Mouse (Mus musculus) liver, adult 2 months (tissue): ENCODE data around the gene Ccdc88c. TPM values are rescaled to one million over a fixed set of nuclear protein-coding genes. Genes with fewer than 3 reads are reported as not detected.

Experiments
- DNase-seq: peaks from one replicate; pipeline ENCODE4 v3.0.0-alpha.2; 2011; ENCODE audit warnings: low read depth, low spot score; ENCODE audit errors: extremely low read depth
- H3K27ac ChIP-seq: fragments of 200-500 bp; replicated peaks from 2 replicates; pipeline ENCODE4 v1.5.1; 2012; ENCODE audit warnings: low read depth, mild to moderate bottlenecking, control low read depth, inconsistent platforms, low read length; ENCODE audit not compliant: insufficient read depth
- H3K27me3 ChIP-seq: fragments of 200-500 bp; 2 replicates; pipeline ENCODE4 v1.6.1; 2012; ENCODE audit warnings: mild to moderate bottlenecking, moderate library complexity, low read length, inconsistent platforms; ENCODE audit not compliant: control insufficient read depth, insufficient read depth
- H3K36me3 ChIP-seq: fragments of 200-500 bp; 2 replicates; pipeline ENCODE4 v1.6.1; 2012; ENCODE audit warnings: low read length, inconsistent platforms; ENCODE audit not compliant: control insufficient read depth, insufficient read depth
- H3K4me1 ChIP-seq: fragments of 200-500 bp; 2 replicates; pipeline ENCODE4 v1.6.1; 2011; ENCODE audit warnings: low read length; ENCODE audit not compliant: control insufficient read depth, insufficient read depth
- H3K4me3 ChIP-seq: fragments of 200-500 bp; 2 replicates; pipeline ENCODE4 v1.5.1; 2011; ENCODE audit warnings: low read depth, mild to moderate bottlenecking, control low read depth, low read length, moderate library complexity; ENCODE audit not compliant: insufficient read depth
- H3K79me2 ChIP-seq: fragments of 200-500 bp; 2 replicates; pipeline ENCODE4 v1.6.1; 2012; ENCODE audit warnings: inconsistent platforms, mild to moderate bottlenecking, low read length, moderate library complexity; ENCODE audit not compliant: control insufficient read depth, insufficient read depth
- H3K9ac ChIP-seq: fragments of 200-500 bp; 2 replicates; pipeline ENCODE4 v1.6.1; 2012; ENCODE audit warnings: low read depth, mild to moderate bottlenecking, control low read depth, inconsistent platforms, low read length
- CTCF ChIP-seq: fragments of 200-500 bp; IDR thresholded peaks from 2 replicates; pipeline ENCODE4 v1.5.1; 2011; ENCODE audit warnings: low read depth, low read length, control low read depth
- POLR2A ChIP-seq: fragments of 200-500 bp; IDR thresholded peaks from 2 replicates; pipeline ENCODE4 v1.6.1; 2011; ENCODE audit warnings: low read length, control low read depth; ENCODE audit not compliant: insufficient read depth; ENCODE audit errors: extremely low read depth
- WGBS: fragments of 180-500 bp; shearing (Covaris S2); methylation state at CpG from one replicate; pipeline ENCODE4 v1.1.7; 2018; 5-methylcytosine and 5-hydroxymethylcytosine counted together
- polyA plus RNA-seq: library from polyadenylated mRNA; depleted of rRNA; stranded (reverse); fragments of >200 nt; gene quantifications from 2 replicates; pipeline ENCODE4 v1.2.3, GENCODE M21; 2012
- total RNA-seq: library from RNA; depleted of rRNA; stranded (reverse); fragments of >200 nt; gene quantifications from 2 replicates; pipeline ENCODE4 v1.2.3, GENCODE M21; 2014

Gene Ccdc88c
- total and polyA plus RNA-seq, 2 experiments = 1.1 to 1.3 TPM

GRCm38 (mm10) chr12:100931653-100932052 lies 97.2 kb downstream of the Ccdc88c start:
- peaks cover 5% of the 10 kb centered on the region; the same call in 1 of the 2 replicates for H3K4me1 ChIP-seq
- H3K79me2 ChIP-seq = no peaks in the 10 kb centered on the region
- no peaks in the 10 kb centered on the region for H3K27me3 ChIP-seq
- H3K4me3 ChIP-seq = no peak overlapping the region
- H3K9ac ChIP-seq = no peak overlapping the region
- no peak for DNase-seq
- no peaks in the 10 kb centered on the region for H3K36me3 ChIP-seq
- TF ChIP-seq POLR2A (no peak), CTCF (no peak)
- WGBS = 94% methylated on average over 14 of the region's 14 CpGs
- H3K27ac ChIP-seq = no peak overlapping the region

- Histone ChIP-seq H3K36me3 (no peaks in the 10 kb centered on the region), H3K79me2 (no peaks in the 10 kb centered on the region), H3K4me1 (no peaks in the 10 kb centered on the region), H3K4me3 (no peak overlapping the region), H3K27ac (no peak overlapping the region), H3K9ac (no peak overlapping the region), H3K27me3 (no peaks in the 10 kb centered on the region)
- TF ChIP-seq POLR2A = no peak
- TF ChIP-seq CTCF = no peak
- DNase-seq = no peak
- 87% methylated on average over 9 of the region's 9 CpGs for WGBS
Observed at GRCm38 (mm10) chr12:100928286-100928685, 100.6 kb downstream of the Ccdc88c start.

- TF ChIP-seq POLR2A (no peak), CTCF (peak; percentile 42)
- no peak overlapping the region for H3K27ac ChIP-seq
- no peak overlapping the region for H3K4me3 ChIP-seq
- peak; percentile 48 for DNase-seq
- no peaks in the 10 kb centered on the region for H3K79me2 ChIP-seq
- no peaks in the 10 kb centered on the region for H3K36me3 ChIP-seq
- WGBS = 67% methylated on average over 14 of the region's 14 CpGs
- no peaks in the 10 kb centered on the region for H3K4me1 ChIP-seq
- no peak overlapping the region for H3K9ac ChIP-seq
- H3K27me3 ChIP-seq = no peaks in the 10 kb centered on the region
Observed at GRCm38 (mm10) chr12:100925644-100926619, 102.9 kb downstream of the Ccdc88c start.

DNA sequence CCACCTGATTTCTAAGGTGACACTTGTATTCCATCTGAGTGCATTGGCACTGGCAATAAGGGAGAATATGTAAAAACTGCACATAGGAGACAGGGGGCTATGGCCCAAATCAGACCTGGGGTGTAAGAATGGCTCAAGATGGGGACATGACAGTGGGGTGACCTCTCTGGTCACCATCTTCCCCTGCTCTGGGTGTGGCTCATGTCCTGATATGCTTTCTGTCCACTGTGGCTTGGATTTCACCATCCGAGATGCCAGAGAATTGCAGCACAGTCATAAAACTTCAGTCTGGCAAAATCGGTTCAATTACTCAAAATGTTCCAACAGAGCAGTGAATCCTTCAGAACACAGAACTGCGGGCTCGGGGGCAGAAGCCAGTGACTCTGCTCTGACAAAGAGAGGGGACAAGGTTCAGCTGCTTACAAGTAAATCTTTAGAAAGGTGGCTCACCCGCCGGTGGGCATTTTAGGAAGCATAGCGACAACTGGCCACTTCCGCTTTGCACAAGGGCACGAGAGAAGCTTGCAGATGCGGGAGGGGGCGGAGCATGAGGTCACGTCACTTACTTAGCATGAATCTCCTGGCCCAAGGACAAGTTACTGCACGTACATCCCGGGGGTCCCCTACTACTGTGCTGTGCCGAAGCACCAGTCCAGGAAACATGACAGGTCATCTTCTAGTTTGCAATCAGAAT lies 104.1 kb downstream of the Ccdc88c start:
- H3K36me3 ChIP-seq = no peaks in the 10 kb centered on the region
- H3K27ac ChIP-seq = no peak overlapping the region
- WGBS = 84% methylated on average over 15 of the region's 15 CpGs

DNA sequence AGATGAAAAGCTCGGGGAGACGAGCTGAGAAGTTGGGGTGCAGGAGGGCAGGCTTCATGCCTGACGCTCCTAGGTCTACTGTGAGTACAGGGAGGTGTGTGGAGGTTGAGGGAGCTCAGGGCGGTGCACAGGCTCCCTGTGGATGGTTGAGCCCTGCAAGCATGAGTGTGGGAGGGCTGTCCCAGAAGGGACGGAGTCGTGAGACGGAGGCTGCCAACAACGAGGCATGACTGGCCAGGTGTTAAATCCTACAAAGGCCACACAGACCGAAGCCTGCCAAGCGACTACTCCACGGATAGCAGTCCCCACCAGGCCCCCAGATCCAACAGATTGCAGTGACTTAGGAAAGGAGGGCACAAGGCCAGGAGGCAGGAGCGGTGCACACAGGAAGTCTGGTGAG lies 118.1 kb downstream of the Ccdc88c start:
- 92% methylated on average over 12 of the region's 12 CpGs for WGBS
- no peaks in the 10 kb centered on the region for H3K4me1 ChIP-seq
- no peaks in the 10 kb centered on the region for H3K36me3 ChIP-seq
- TF ChIP-seq POLR2A = no peak
- TF ChIP-seq CTCF = no peak
- H3K27me3 ChIP-seq = peaks cover 2% of the 10 kb centered on the region; the same call in 1 of the 2 replicates
- no peaks in the 10 kb centered on the region for H3K79me2 ChIP-seq
- DNase-seq = no peak
- H3K9ac ChIP-seq = no peak overlapping the region
- H3K27ac ChIP-seq = no peak overlapping the region
- no peak overlapping the region for H3K4me3 ChIP-seq

More for the DNA sequence above, 104.1 kb downstream of the Ccdc88c start:
- DNase-seq = no peak
- H3K9ac ChIP-seq = no peak overlapping the region
- H3K4me1 ChIP-seq = no peaks in the 10 kb centered on the region
- TF ChIP-seq CTCF (no peak), POLR2A (no peak)
- H3K27me3 ChIP-seq = no peaks in the 10 kb centered on the region
- H3K79me2 ChIP-seq = no peaks in the 10 kb centered on the region
- H3K4me3 ChIP-seq = no peak overlapping the region
